Mouse (Mus musculus): ENCODE data around the gene Ceacam15. TPM values are rescaled to one million over a fixed set of nuclear protein-coding genes. Genes with fewer than 3 reads are reported as not detected.
"Not testable (repeated sequence)": the region's sequence is repeated elsewhere in the genome, so short reads cannot be mapped to it uniquely, and the experiment has no call there.

Gene Ceacam15
- polyA plus RNA-seq, 1 experiment from 2014 or later, result not detected

- H3K4me3 ChIP-seq (ENCODE audit: low read depth, low read length), result no peak overlapping the region
- H3K4me2 ChIP-seq (ENCODE audit: low read length), result no peak overlapping the region
- WGBS, result 46% methylated on average over 2 of the region's 2 CpGs
- ATAC-seq (no peak), DNase-seq (ENCODE audit: low spot score) (no peak)
- no peaks in the 10 kb centered on the region for H3K4me1 ChIP-seq (ENCODE audit: control insufficient read depth, insufficient read depth, low read length)
- no peaks in the 10 kb centered on the region for H3K9me3 ChIP-seq (replicated peaks; ENCODE audit: control insufficient read depth, low read length)
- no peaks in the 10 kb centered on the region for H3K36me3 ChIP-seq (ENCODE audit: control insufficient read depth, insufficient read depth, low read length)
- no peaks in the 10 kb centered on the region for H3K27me3 ChIP-seq (replicated peaks; ENCODE audit: control insufficient read depth, insufficient read depth, low read length)
- H3K27ac ChIP-seq (ENCODE audit: low read depth, low read length), result no peak overlapping the region
- no peak overlapping the region for H3K9ac ChIP-seq (ENCODE audit: low read length)
Observed at GRCm38 (mm10) chr7:16699042-16699441, 23.5 kb upstream of the Ceacam15 start.

- no peak overlapping the region for H3K27ac ChIP-seq (ENCODE audit: low read depth, low read length)
- H3K4me3 ChIP-seq (ENCODE audit: low read depth, low read length), result no peak overlapping the region
- 41% methylated on average over 3 of the region's 3 CpGs for WGBS
- ATAC-seq (no peak), DNase-seq (ENCODE audit: low spot score) (no peak)
- no peaks in the 10 kb centered on the region for H3K9me3 ChIP-seq (replicated peaks; ENCODE audit: control insufficient read depth, low read length)
- H3K9ac ChIP-seq (ENCODE audit: low read length), result no peak overlapping the region
- H3K36me3 ChIP-seq (ENCODE audit: control insufficient read depth, insufficient read depth, low read length), result no peaks in the 10 kb centered on the region
- no peak overlapping the region for H3K4me2 ChIP-seq (ENCODE audit: low read length)
- H3K4me1 ChIP-seq (ENCODE audit: control insufficient read depth, insufficient read depth, low read length), result no peaks in the 10 kb centered on the region
- no peaks in the 10 kb centered on the region for H3K27me3 ChIP-seq (replicated peaks; ENCODE audit: control insufficient read depth, insufficient read depth, low read length)
Observed at GRCm38 (mm10) chr7:16695025-16695424, 19.5 kb upstream of the Ceacam15 start.

- no peak for DNase-seq (ENCODE audit: low spot score)
- no peaks in the 10 kb centered on the region for H3K27me3 ChIP-seq (replicated peaks; ENCODE audit: control insufficient read depth, insufficient read depth, low read length)
- no peak for ATAC-seq
- no peak overlapping the region for H3K4me3 ChIP-seq (ENCODE audit: low read depth, low read length)
- H3K27ac ChIP-seq (ENCODE audit: low read depth, low read length), result no peak overlapping the region
- H3K4me1 ChIP-seq (ENCODE audit: control insufficient read depth, insufficient read depth, low read length), result no peaks in the 10 kb centered on the region
- no peak overlapping the region for H3K9ac ChIP-seq (ENCODE audit: low read length)
- no peaks in the 10 kb centered on the region for H3K36me3 ChIP-seq (ENCODE audit: control insufficient read depth, insufficient read depth, low read length)
- H3K4me2 ChIP-seq (ENCODE audit: low read length), result no peak overlapping the region
- WGBS, result 81% methylated on average over 5 of the region's 5 CpGs
- H3K9me3 ChIP-seq (replicated peaks; ENCODE audit: control insufficient read depth, low read length), result no peaks in the 10 kb centered on the region; the same call in 1 of the 2 replicates
Observed at GRCm38 (mm10) chr7:16689196-16689595, 13.7 kb upstream of the Ceacam15 start.

GRCm38 (mm10) chr7:16680194-16680593 is 4.7 kb upstream of the Ceacam15 start:
- H3K4me2 ChIP-seq (ENCODE audit: low read length); DNase-seq (ENCODE audit: low spot score): not testable (repeated sequence)
- 56% methylated on average over 3 of the region's 3 CpGs for WGBS

GRCm38 (mm10) chr7:16674699-16675098 is 806 bp downstream of the Ceacam15 start:
- not testable (repeated sequence) for H3K9me3 ChIP-seq (replicated peaks; ENCODE audit: control insufficient read depth, low read length); H3K4me1 ChIP-seq (ENCODE audit: control insufficient read depth, insufficient read depth, low read length); ATAC-seq; H3K27me3 ChIP-seq (replicated peaks; ENCODE audit: control insufficient read depth, insufficient read depth, low read length); H3K9ac ChIP-seq (ENCODE audit: low read length); H3K27ac ChIP-seq (ENCODE audit: low read depth, low read length); DNase-seq (ENCODE audit: low spot score); H3K36me3 ChIP-seq (ENCODE audit: control insufficient read depth, insufficient read depth, low read length); H3K4me3 ChIP-seq (ENCODE audit: low read depth, low read length); H3K4me2 ChIP-seq (ENCODE audit: low read length)
- WGBS, result 54% methylated on average over 5 of the region's 5 CpGs

More at GRCm38 (mm10) chr7:16680194-16680593, 4.7 kb upstream of the Ceacam15 start:
- H3K27ac ChIP-seq (ENCODE audit: low read depth, low read length); ATAC-seq; H3K36me3 ChIP-seq (ENCODE audit: control insufficient read depth, insufficient read depth, low read length); H3K27me3 ChIP-seq (replicated peaks; ENCODE audit: control insufficient read depth, insufficient read depth, low read length); H3K4me3 ChIP-seq (ENCODE audit: low read depth, low read length); H3K9me3 ChIP-seq (replicated peaks; ENCODE audit: control insufficient read depth, low read length); H3K4me1 ChIP-seq (ENCODE audit: control insufficient read depth, insufficient read depth, low read length); H3K9ac ChIP-seq (ENCODE audit: low read length): not testable (repeated sequence)

GRCm38 (mm10) chr7:16673823-16674222 is 1.7 kb downstream of the Ceacam15 start:
- DNase-seq (ENCODE audit: low spot score) (no peak), ATAC-seq (no peak)
- WGBS, result 77% methylated on average over 1 of the region's 1 CpGs
- Histone ChIP-seq H3K4me2 (ENCODE audit: low read length) (no peak overlapping the region), H3K4me1 (ENCODE audit: control insufficient read depth, insufficient read depth, low read length) (no peaks in the 10 kb centered on the region), H3K36me3 (ENCODE audit: control insufficient read depth, insufficient read depth, low read length) (no peaks in the 10 kb centered on the region), H3K9ac (ENCODE audit: low read length) (no peak overlapping the region), H3K4me3 (ENCODE audit: low read depth, low read length) (no peak overlapping the region), H3K27me3 (replicated peaks; ENCODE audit: control insufficient read depth, insufficient read depth, low read length) (no peaks in the 10 kb centered on the region), H3K27ac (ENCODE audit: low read depth, low read length) (no peak overlapping the region), H3K9me3 (replicated peaks; ENCODE audit: control insufficient read depth, low read length) (no peaks in the 10 kb centered on the region)

GRCm38 (mm10) chr7:16668331-16668930 is 7.1 kb downstream of the Ceacam15 start:
- DNase-seq (ENCODE audit: low spot score); H3K9me3 ChIP-seq (replicated peaks; ENCODE audit: control insufficient read depth, low read length); H3K27me3 ChIP-seq (replicated peaks; ENCODE audit: control insufficient read depth, insufficient read depth, low read length); H3K4me3 ChIP-seq (ENCODE audit: low read depth, low read length); H3K36me3 ChIP-seq (ENCODE audit: control insufficient read depth, insufficient read depth, low read length); H3K4me1 ChIP-seq (ENCODE audit: control insufficient read depth, insufficient read depth, low read length); ATAC-seq; H3K9ac ChIP-seq (ENCODE audit: low read length); H3K4me2 ChIP-seq (ENCODE audit: low read length); H3K27ac ChIP-seq (ENCODE audit: low read depth, low read length): not testable (repeated sequence)
- WGBS, result 82% methylated on average over 4 of the region's 5 CpGs

- ATAC-seq, result no peak
- 59% methylated on average over 12 of the region's 12 CpGs for WGBS
- DNase-seq (ENCODE audit: low spot score), result no peak
- Histone ChIP-seq H3K9ac (ENCODE audit: low read length) (no peak overlapping the region), H3K27ac (ENCODE audit: low read depth, low read length) (no peak overlapping the region), H3K4me3 (ENCODE audit: low read depth, low read length) (no peak overlapping the region), H3K36me3 (ENCODE audit: control insufficient read depth, insufficient read depth, low read length) (no peaks in the 10 kb centered on the region), H3K9me3 (replicated peaks; ENCODE audit: control insufficient read depth, low read length) (no peaks in the 10 kb centered on the region), H3K4me2 (ENCODE audit: low read length) (no peak overlapping the region), H3K4me1 (ENCODE audit: control insufficient read depth, insufficient read depth, low read length) (no peaks in the 10 kb centered on the region), H3K27me3 (replicated peaks; ENCODE audit: control insufficient read depth, insufficient read depth, low read length) (no peaks in the 10 kb centered on the region)
Observed at GRCm38 (mm10) chr7:16644260-16644659, 31.2 kb downstream of the Ceacam15 start.

GRCm38 (mm10) chr7:16643106-16643505 is 32.4 kb downstream of the Ceacam15 start:
- H3K9ac ChIP-seq (ENCODE audit: low read length); ATAC-seq; H3K4me2 ChIP-seq (ENCODE audit: low read length); H3K36me3 ChIP-seq (ENCODE audit: control insufficient read depth, insufficient read depth, low read length); H3K9me3 ChIP-seq (replicated peaks; ENCODE audit: control insufficient read depth, low read length); H3K27ac ChIP-seq (ENCODE audit: low read depth, low read length); H3K4me3 ChIP-seq (ENCODE audit: low read depth, low read length); H3K4me1 ChIP-seq (ENCODE audit: control insufficient read depth, insufficient read depth, low read length); H3K27me3 ChIP-seq (replicated peaks; ENCODE audit: control insufficient read depth, insufficient read depth, low read length); DNase-seq (ENCODE audit: low spot score): not testable (repeated sequence)
- 66% methylated on average over 3 of the region's 4 CpGs for WGBS
